Mouse (Mus musculus): ENCODE data around the gene Rpusd3. TPM values are rescaled to one million over a fixed set of nuclear protein-coding genes. Genes with fewer than 3 reads are reported as not detected.

Gene Rpusd3
- polyA plus RNA-seq, 1 experiment from 2014 or later, result 22.2 TPM

GRCm38 (mm10) chr6:113396270-113397030 lies 22.7 kb downstream of the Rpusd3 start:
- 79% methylated on average over 10 of the region's 10 CpGs for WGBS (ENCODE audit: insufficient replicate concordance)
- Histone ChIP-seq H3K9ac (no peak overlapping the region), H3K4me2 (no peak overlapping the region), H3K27ac (no peak overlapping the region), H3K9me3 (replicated peaks) (0 out of 2 replicates have a peak, but pooled peaks cover 2% of the 10 kb centered on the region), H3K4me1 (peaks cover 17% of the 10 kb centered on the region), H3K36me3 (peaks cover 12% of the 10 kb centered on the region), H3K27me3 (replicated peaks) (peaks cover 21% of the 10 kb centered on the region), H3K4me3 (no peak overlapping the region)
- no peak for ATAC-seq

GRCm38 (mm10) chr6:113395501-113395900 lies 23.6 kb downstream of the Rpusd3 start:
- 83% methylated on average over 6 of the region's 6 CpGs for WGBS (ENCODE audit: insufficient replicate concordance)
- no peak overlapping the region for H3K4me2 ChIP-seq

GRCm38 (mm10) chr6:113394811-113395210 lies 24.3 kb downstream of the Rpusd3 start:
- ATAC-seq, result no peak
- 88% methylated on average over 11 of the region's 11 CpGs for WGBS (ENCODE audit: insufficient replicate concordance)

More at GRCm38 (mm10) chr6:113395501-113395900, 23.6 kb downstream of the Rpusd3 start:
- H3K9ac ChIP-seq, result no peak overlapping the region
- peaks cover 19% of the 10 kb centered on the region for H3K36me3 ChIP-seq
- 0 out of 2 replicates have a peak, but pooled peaks cover 2% of the 10 kb centered on the region for H3K9me3 ChIP-seq (replicated peaks)
- H3K4me3 ChIP-seq, result no peak overlapping the region
- ATAC-seq, result no peak
- no peak overlapping the region for H3K27ac ChIP-seq
- H3K27me3 ChIP-seq (replicated peaks), result peaks cover 27% of the 10 kb centered on the region
- H3K4me1 ChIP-seq, result peaks cover 18% of the 10 kb centered on the region

GRCm38 (mm10) chr6:113393951-113394350 lies 25.2 kb downstream of the Rpusd3 start:
- Histone ChIP-seq H3K4me2 (no peak overlapping the region), H3K36me3 (peaks cover 32% of the 10 kb centered on the region), H3K27me3 (replicated peaks) (peaks cover 27% of the 10 kb centered on the region), H3K4me3 (no peak overlapping the region), H3K27ac (no peak overlapping the region), H3K4me1 (peaks cover 18% of the 10 kb centered on the region), H3K9me3 (replicated peaks) (0 out of 2 replicates have a peak, but pooled peaks cover 2% of the 10 kb centered on the region), H3K9ac (no peak overlapping the region)
- 71% methylated on average over 6 of the region's 6 CpGs for WGBS (ENCODE audit: insufficient replicate concordance)
- no peak for ATAC-seq

More at GRCm38 (mm10) chr6:113394811-113395210, 24.3 kb downstream of the Rpusd3 start:
- Histone ChIP-seq H3K4me3 (no peak overlapping the region), H3K27ac (no peak overlapping the region), H3K9me3 (replicated peaks) (0 out of 2 replicates have a peak, but pooled peaks cover 2% of the 10 kb centered on the region), H3K4me1 (peaks cover 18% of the 10 kb centered on the region), H3K9ac (no peak overlapping the region), H3K4me2 (no peak overlapping the region), H3K27me3 (replicated peaks) (peaks cover 27% of the 10 kb centered on the region), H3K36me3 (peaks cover 24% of the 10 kb centered on the region)

- H3K27ac ChIP-seq, result no peak overlapping the region
- peak overlapping the region; percentile 70 for H3K4me2 ChIP-seq
- H3K9ac ChIP-seq, result peak overlapping the region; percentile 57
- peaks cover 41% of the 10 kb centered on the region for H3K36me3 ChIP-seq
- peaks cover 18% of the 10 kb centered on the region for H3K4me1 ChIP-seq
- peak; percentile 69 for ATAC-seq
- WGBS (ENCODE audit: insufficient replicate concordance), result 9% methylated on average over 51 of the region's 51 CpGs
- peak overlapping the region; percentile 43 for H3K4me3 ChIP-seq
- 0 out of 2 replicates have a peak, but pooled peaks cover 2% of the 10 kb centered on the region for H3K9me3 ChIP-seq (replicated peaks)
- H3K27me3 ChIP-seq (replicated peaks), result peaks cover 27% of the 10 kb centered on the region
Measured at GRCm38 (mm10) chr6:113392387-113393071, 26.6 kb downstream of the Rpusd3 start.

GRCm38 (mm10) chr6:113392015-113392386 lies 27.1 kb downstream of the Rpusd3 start:
- Histone ChIP-seq H3K9me3 (replicated peaks) (0 out of 2 replicates have a peak, but pooled peaks cover 2% of the 10 kb centered on the region), H3K27me3 (replicated peaks) (peaks cover 27% of the 10 kb centered on the region), H3K4me2 (peak overlapping the region; percentile 70), H3K36me3 (peaks cover 46% of the 10 kb centered on the region), H3K27ac (no peak overlapping the region), H3K9ac (peak overlapping the region; percentile 57; the same call in 1 of the 2 replicates), H3K4me3 (peak overlapping the region; percentile 43), H3K4me1 (peaks cover 18% of the 10 kb centered on the region)
- 20% methylated on average over 10 of the region's 10 CpGs for WGBS (ENCODE audit: insufficient replicate concordance)
- 0 out of 2 replicates have a peak, but pooled peaks have one; percentile 4 for ATAC-seq

GRCm38 (mm10) chr6:113390715-113391114 lies 28.4 kb downstream of the Rpusd3 start:
- no peak for ATAC-seq
- H3K9ac ChIP-seq, result no peak overlapping the region
- no peak overlapping the region for H3K27ac ChIP-seq
- peaks cover 18% of the 10 kb centered on the region for H3K4me1 ChIP-seq
- H3K4me3 ChIP-seq, result no peak overlapping the region
- no peak overlapping the region for H3K4me2 ChIP-seq
- WGBS (ENCODE audit: insufficient replicate concordance), result 82% methylated on average over 3 of the region's 3 CpGs
- H3K9me3 ChIP-seq (replicated peaks), result 0 out of 2 replicates have a peak, but pooled peaks cover 2% of the 10 kb centered on the region
- H3K36me3 ChIP-seq, result peaks cover 59% of the 10 kb centered on the region
- peaks cover 27% of the 10 kb centered on the region for H3K27me3 ChIP-seq (replicated peaks)

GRCm38 (mm10) chr6:113388960-113389359 lies 30.2 kb downstream of the Rpusd3 start, which contains the start of gene Ttll3:
Gene Ttll3 (plus strand): TSS chr6:113389260.
- Histone ChIP-seq H3K4me1 (peaks cover 18% of the 10 kb centered on the region), H3K4me3 (no peak within 1 kb of the TSS), H3K4me2 (no peak within 1 kb of the TSS), H3K27me3 (replicated peaks) (peaks cover 27% of the 10 kb centered on the region), H3K9ac (peak within 1 kb of the TSS; percentile 24; the same call in 1 of the 2 replicates), H3K27ac (no peak within 1 kb of the TSS), H3K9me3 (replicated peaks) (no peaks in the 10 kb centered on the region), H3K36me3 (peaks cover 72% of the 10 kb centered on the region)
- WGBS (ENCODE audit: insufficient replicate concordance), result 79% methylated on average over 8 of the region's 8 CpGs
- no peak for ATAC-seq

GRCm38 (mm10) chr6:113386025-113386424 lies 33.1 kb downstream of the Rpusd3 start:
- ATAC-seq, result no peak
- Histone ChIP-seq H3K4me3 (no peak overlapping the region), H3K27ac (no peak overlapping the region), H3K4me1 (peaks cover 4% of the 10 kb centered on the region; the same call in 1 of the 2 replicates), H3K9ac (no peak overlapping the region), H3K36me3 (peaks cover 100% of the 10 kb centered on the region), H3K27me3 (replicated peaks) (0 out of 2 replicates have a peak, but pooled peaks cover 3% of the 10 kb centered on the region), H3K4me2 (no peak overlapping the region), H3K9me3 (replicated peaks) (no peaks in the 10 kb centered on the region)
- WGBS (ENCODE audit: insufficient replicate concordance), result 75% methylated on average over 3 of the region's 3 CpGs

GRCm38 (mm10) chr6:113385160-113385714 lies 33.9 kb downstream of the Rpusd3 start:
- H3K9ac ChIP-seq, result no peak overlapping the region
- no peak overlapping the region for H3K27ac ChIP-seq
- H3K4me2 ChIP-seq, result no peak overlapping the region
- peaks cover 12% of the 10 kb centered on the region for H3K4me1 ChIP-seq
- no peak overlapping the region for H3K4me3 ChIP-seq
- H3K9me3 ChIP-seq (replicated peaks), result no peaks in the 10 kb centered on the region
- 77% methylated on average over 11 of the region's 11 CpGs for WGBS (ENCODE audit: insufficient replicate concordance)
- no peaks in the 10 kb centered on the region for H3K27me3 ChIP-seq (replicated peaks)
- ATAC-seq, result no peak
- H3K36me3 ChIP-seq, result peaks cover 100% of the 10 kb centered on the region

GRCm38 (mm10) chr6:113384351-113384927 lies 34.7 kb downstream of the Rpusd3 start:
- ATAC-seq, result no peak
- WGBS (ENCODE audit: insufficient replicate concordance), result 82% methylated on average over 8 of the region's 8 CpGs
- Histone ChIP-seq H3K27me3 (replicated peaks) (no peaks in the 10 kb centered on the region), H3K36me3 (peaks cover 95% of the 10 kb centered on the region), H3K4me3 (no peak overlapping the region), H3K27ac (no peak overlapping the region), H3K9me3 (replicated peaks) (no peaks in the 10 kb centered on the region), H3K4me1 (peaks cover 19% of the 10 kb centered on the region), H3K4me2 (no peak overlapping the region), H3K9ac (no peak overlapping the region)
